In the genomic region with DNA sequence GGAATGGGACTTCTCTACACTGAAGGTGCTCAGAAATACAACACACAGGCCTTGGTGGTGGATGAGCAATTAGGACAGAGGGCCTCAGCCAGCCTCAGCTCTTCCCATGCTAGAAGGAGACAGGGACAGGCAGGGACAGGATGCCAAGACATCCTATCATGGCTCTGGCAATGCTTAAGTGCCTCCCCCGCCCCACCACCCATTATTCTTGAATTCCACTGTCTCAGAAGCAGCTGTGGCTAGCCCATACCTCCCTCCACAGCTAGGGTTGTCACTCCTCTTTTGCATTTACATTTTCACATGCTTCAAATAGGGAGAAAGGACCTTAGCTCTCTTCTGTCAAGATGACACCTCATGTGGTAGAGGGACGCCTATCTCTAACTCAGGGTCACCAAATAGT, we compare ENCODE assay signal across 19 mouse cellular contexts.
"Had no signal": no experiment of that assay in that cellular context is flagged by ENCODE, and none has a peak within 500 bp of the region (broad histone marks: within the 10 kb centered on the region; RNA-seq: fewer than 3 reads in every experiment).

No protein-coding gene starts in this region.

- H3K27ac ChIP-seq: limb, embryonic 13.5 days; liver, embryonic 14.5 days; midbrain, embryonic 10.5 days; midbrain, embryonic 13.5 days; neural tube, embryonic 13.5 days had no signal

- H3K4me1 ChIP-seq: limb, embryonic 13.5 days; neural tube, embryonic 13.5 days had no signal

- H3K9me3 ChIP-seq: limb, embryonic 13.5 days; lung, embryonic 15.5 days; midbrain, embryonic 10.5 days; midbrain, embryonic 13.5 days; neural tube, embryonic 13.5 days had no signal

- H3K4me2 ChIP-seq: limb, embryonic 13.5 days; lung, embryonic 15.5 days; midbrain, embryonic 13.5 days; neural tube, embryonic 13.5 days had no signal

- H3K36me3 ChIP-seq: limb, embryonic 13.5 days; lung, embryonic 15.5 days; midbrain, embryonic 10.5 days; midbrain, embryonic 13.5 days; neural tube, embryonic 13.5 days had no signal

- H3K4me3 ChIP-seq: limb, embryonic 13.5 days; lung, embryonic 15.5 days; megakaryocyte, embryonic 14.5 days; midbrain, embryonic 10.5 days; midbrain, embryonic 13.5 days; myocyte; neural tube, embryonic 13.5 days had no signal

- ATAC-seq: midbrain, embryonic 13.5 days; midbrain, embryonic 16.5 days had no signal

- H3K9ac ChIP-seq: limb, embryonic 13.5 days; liver, embryonic 14.5 days; lung, embryonic 15.5 days; midbrain, embryonic 13.5 days; neural tube, embryonic 13.5 days had no signal

- DNase-seq: kidney, adult 18-20 months; kidney, adult 9 months; kidney, postnatal 14 days; kidney, postnatal 4 days; left cerebral cortex, postnatal 4 days; lung, adult 18-20 months; lung, postnatal 10 days; lung, postnatal 36 days; thymus, adult 18-20 months; thymus, postnatal 36 days had no signal

- H3K27me3 ChIP-seq: limb, embryonic 13.5 days; lung, embryonic 15.5 days; midbrain, embryonic 13.5 days; neural tube, embryonic 13.5 days had no signal
